8 mouse cellular contexts compared by ENCODE assay signal in the genomic region with DNA sequence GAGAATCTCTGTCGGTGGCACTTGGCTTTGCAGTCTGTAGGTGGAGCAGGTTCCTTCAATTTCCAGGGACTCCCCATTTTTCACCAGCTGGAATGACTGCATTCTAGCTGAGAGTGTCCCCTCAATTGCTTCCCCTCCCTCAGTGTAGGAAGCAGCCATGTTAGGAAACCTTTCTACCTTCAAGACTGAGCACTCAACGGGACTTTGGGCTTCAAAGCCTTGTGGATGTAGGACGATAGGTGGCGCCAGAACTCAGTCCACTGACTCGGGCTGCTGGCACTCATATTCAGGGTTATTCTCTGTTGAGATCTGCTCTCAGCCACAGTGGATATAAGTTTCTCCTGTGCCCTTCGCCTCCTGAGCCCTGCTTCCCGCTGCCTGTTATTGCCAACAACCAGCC. TPM values are rescaled to one million over a fixed set of nuclear protein-coding genes. Genes with fewer than 3 reads are reported as not detected.
DNase-seq lines count a peak whose midpoint lies in the region; ATAC-seq lines count a peak whose summit lies in the region.

No protein-coding gene starts in this region.

- intact Hi-C loops in gastrocnemius, postnatal 14 days (cut with DNase I; ENCODE audit: low total_unique reads) = no loop called here

- no peak overlapping the region for H3K9ac ChIP-seq in midbrain, embryonic 16.5 days (ENCODE audit: low read depth, low read length)
- no peak overlapping the region for H3K9ac ChIP-seq in limb, embryonic 11.5 days (ENCODE audit: low read length)
- no peak overlapping the region for H3K9ac ChIP-seq in neural tube, embryonic 12.5 days

- H3K4me2 ChIP-seq in midbrain, embryonic 16.5 days (ENCODE audit: low read length) = no peak overlapping the region
- H3K4me2 ChIP-seq in limb, embryonic 11.5 days (ENCODE audit: low read depth, severe bottlenecking) = no peak overlapping the region
- no peak overlapping the region for H3K4me2 ChIP-seq in neural tube, embryonic 12.5 days (replicated peaks)

- no peak for ATAC-seq in midbrain, embryonic 16.5 days
- ATAC-seq in common myeloid progenitor, adult 5-6 weeks (replicated peaks; ENCODE audit: low read depth, poor library complexity, severe bottlenecking) = peak; percentile 85
- peak; percentile 60; the same call in 1 of the 2 replicates for ATAC-seq in limb, embryonic 11.5 days (ENCODE audit: insufficient number of reproducible peaks, low FRiP score, low TSS enrichment, low read depth)
- 0 out of 2 replicates have a peak, but pooled peaks have one; percentile 51 for ATAC-seq in neural tube, embryonic 12.5 days (ENCODE audit: low FRiP score, low read depth)

- H3K9me3 ChIP-seq in midbrain, embryonic 10.5 days (replicated peaks) = no peaks in the 10 kb centered on the region
- no peaks in the 10 kb centered on the region for H3K9me3 ChIP-seq in midbrain, embryonic 16.5 days (replicated peaks; ENCODE audit: control insufficient read depth, low read length, poor library complexity, severe bottlenecking)
- H3K9me3 ChIP-seq in limb, embryonic 11.5 days (ENCODE audit: control insufficient read depth, low read length) = no peaks in the 10 kb centered on the region
- no peaks in the 10 kb centered on the region for H3K9me3 ChIP-seq in neural tube, embryonic 12.5 days

- H3K4me1 ChIP-seq in midbrain, embryonic 10.5 days = peaks cover 10% of the 10 kb centered on the region
- no peaks in the 10 kb centered on the region for H3K4me1 ChIP-seq in midbrain, embryonic 16.5 days (ENCODE audit: control insufficient read depth, insufficient read depth, low read length)
- no peaks in the 10 kb centered on the region for H3K4me1 ChIP-seq in limb, embryonic 11.5 days (ENCODE audit: control insufficient read depth, insufficient read depth, low read length)
- H3K4me1 ChIP-seq in neural tube, embryonic 12.5 days = no peaks in the 10 kb centered on the region; the same call in 1 of the 2 replicates

- WGBS in midbrain, embryonic 10.5 days = 25% methylated on average over 7 of the region's 7 CpGs
- WGBS in midbrain, embryonic 16.5 days = 25% methylated on average over 7 of the region's 7 CpGs
- WGBS in limb, embryonic 11.5 days = 16% methylated on average over 7 of the region's 7 CpGs
- WGBS in neural tube, embryonic 12.5 days = 21% methylated on average over 7 of the region's 7 CpGs

- no peak overlapping the region for H3K27ac ChIP-seq in midbrain, embryonic 10.5 days (replicated peaks)
- H3K27ac ChIP-seq in midbrain, embryonic 16.5 days (ENCODE audit: low read length) = no peak overlapping the region
- no peak overlapping the region for H3K27ac ChIP-seq in limb, embryonic 11.5 days (replicated peaks; ENCODE audit: low read depth, low read length)
- no peak overlapping the region for H3K27ac ChIP-seq in neural tube, embryonic 12.5 days

- H3K27me3 ChIP-seq in midbrain, embryonic 10.5 days (ENCODE audit: low read depth, poor library complexity, severe bottlenecking) = no peaks in the 10 kb centered on the region
- H3K27me3 ChIP-seq in midbrain, embryonic 16.5 days (ENCODE audit: control insufficient read depth, insufficient read depth, low read depth, low read length) = no peaks in the 10 kb centered on the region
- H3K27me3 ChIP-seq in limb, embryonic 11.5 days (ENCODE audit: control insufficient read depth, insufficient read depth, low read length) = no peaks in the 10 kb centered on the region
- H3K27me3 ChIP-seq in neural tube, embryonic 12.5 days (replicated peaks) = no peaks in the 10 kb centered on the region

- peak; percentile 63 for DNase-seq in midbrain, embryonic 10.5 days (ENCODE audit: low spot score)
- DNase-seq in gastrocnemius, postnatal 14 days = peak; percentile 68
- peak; percentile 26 to 82 for DNase-seq in kidney, adult 8-10 months
- DNase-seq in limb, embryonic 11.5 days (ENCODE audit: low spot score) = peak; percentile 84
- DNase-seq in testis, postnatal 10 days (ENCODE audit: low spot score) = peak; percentile 83

- H3K4me3 ChIP-seq in midbrain, embryonic 10.5 days = no peak overlapping the region
- no peak overlapping the region for H3K4me3 ChIP-seq in midbrain, embryonic 16.5 days (ENCODE audit: low read depth, low read length)
- no peak overlapping the region for H3K4me3 ChIP-seq in limb, embryonic 11.5 days (ENCODE audit: low read depth, low read length)
- H3K4me3 ChIP-seq in neural tube, embryonic 12.5 days = no peak overlapping the region

- H3K36me3 ChIP-seq in midbrain, embryonic 10.5 days = no peaks in the 10 kb centered on the region
- no peaks in the 10 kb centered on the region for H3K36me3 ChIP-seq in midbrain, embryonic 16.5 days (ENCODE audit: control insufficient read depth, insufficient read depth, low read length)
- H3K36me3 ChIP-seq in limb, embryonic 11.5 days (ENCODE audit: control insufficient read depth, insufficient read depth, low read length) = no peaks in the 10 kb centered on the region
- H3K36me3 ChIP-seq in neural tube, embryonic 12.5 days = no peaks in the 10 kb centered on the region

RNA-seq across cellular contexts. Expression of a gene that starts 8.1 kb away (rescaled TPM):
- polyA plus RNA-seq in midbrain, embryonic 10.5 days (2016; fragmentation: Nextera tagmentation; extraction: Ambion mirVana) = 121 and 144 TPM in 2 replicates
- 83.6 and 99.9 TPM in 2 replicates for polyA plus RNA-seq in midbrain, embryonic 16.5 days (2015; fragmentation: Nextera tagmentation; extraction: Ambion mirVana)
- total RNA-seq in common myeloid progenitor, adult 5-6 weeks (2017) = 14.8 and 16.1 TPM in 2 replicates
- total RNA-seq in gastrocnemius, postnatal 14 days (2021) = 10 to 100 TPM; 24.2 to 27.2 TPM
- polyA plus RNA-seq in limb, embryonic 11.5 days (2014; fragmentation: Nextera tagmentation; extraction: Ambion mirVana) = 333 and 343 TPM in 2 replicates
- polyA plus RNA-seq in neural tube, embryonic 12.5 days (2016; fragmentation: Nextera tagmentation; extraction: Ambion mirVana) = 128 and 132 TPM in 2 replicates
